Mouse (Mus musculus): ENCODE measurements at regions not wholly inside any gene's neighbourhood (a gene's known extent, or its start where the extent isn't known, plus 50 kb on each side); places are given as distances from the start of the nearest gene placed in this dataset.

DNA sequence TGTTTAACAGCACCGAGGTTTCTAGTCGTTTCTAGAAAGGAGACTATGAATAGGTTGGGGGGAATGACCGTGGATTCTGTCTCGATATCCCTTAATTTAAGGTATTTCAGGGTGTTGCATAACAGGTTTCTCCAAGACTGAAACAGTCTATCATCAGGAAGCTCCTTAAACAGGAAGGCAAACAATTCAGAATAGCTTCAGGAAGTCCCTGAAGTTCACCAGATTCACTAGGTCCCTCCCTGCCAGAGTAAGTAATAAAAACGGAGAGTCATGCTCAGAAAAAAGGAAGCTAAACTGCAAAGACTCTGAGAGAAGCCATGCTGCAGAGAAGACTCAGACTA is 339.9 kb downstream of the Foxo1 start:
- DNase-seq (ENCODE audit: extremely low spot score, low read depth, low spot score): no peak

DNA sequence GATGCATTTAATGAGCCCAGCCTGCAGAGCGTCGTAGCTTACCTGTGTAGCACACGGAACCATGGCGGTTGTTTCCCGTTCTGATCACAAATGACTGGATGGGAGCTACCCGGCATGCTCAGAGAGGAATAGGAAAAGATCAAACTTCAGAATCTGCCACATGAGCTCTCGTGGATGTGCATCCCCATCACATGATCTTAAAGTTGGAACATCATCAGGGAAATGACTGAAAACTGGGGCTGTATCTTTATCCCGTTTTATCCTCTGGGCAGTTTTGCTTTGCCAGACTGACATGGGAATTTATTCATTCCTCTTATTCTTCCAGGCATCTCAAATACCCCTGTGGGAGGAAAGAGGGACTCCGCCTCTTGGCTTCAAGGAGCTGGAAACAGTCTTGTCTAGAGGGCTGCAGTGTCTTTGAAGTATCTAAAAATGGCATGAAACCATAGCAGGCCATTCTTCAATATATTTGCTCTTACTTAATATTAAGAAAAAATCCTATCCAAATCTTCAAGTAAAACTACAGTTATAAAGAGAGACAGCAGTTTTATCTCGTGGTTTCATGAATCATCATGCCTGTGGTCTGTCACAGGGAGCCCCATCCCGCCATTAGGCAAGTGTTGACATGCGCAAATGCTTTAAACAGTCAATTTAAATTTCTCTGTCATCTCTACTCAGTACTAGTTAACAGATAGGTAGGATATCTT is 339.4 kb downstream of the Foxo1 start:
- DNase-seq (ENCODE audit: extremely low spot score, low read depth, low spot score): no peak

DNA sequence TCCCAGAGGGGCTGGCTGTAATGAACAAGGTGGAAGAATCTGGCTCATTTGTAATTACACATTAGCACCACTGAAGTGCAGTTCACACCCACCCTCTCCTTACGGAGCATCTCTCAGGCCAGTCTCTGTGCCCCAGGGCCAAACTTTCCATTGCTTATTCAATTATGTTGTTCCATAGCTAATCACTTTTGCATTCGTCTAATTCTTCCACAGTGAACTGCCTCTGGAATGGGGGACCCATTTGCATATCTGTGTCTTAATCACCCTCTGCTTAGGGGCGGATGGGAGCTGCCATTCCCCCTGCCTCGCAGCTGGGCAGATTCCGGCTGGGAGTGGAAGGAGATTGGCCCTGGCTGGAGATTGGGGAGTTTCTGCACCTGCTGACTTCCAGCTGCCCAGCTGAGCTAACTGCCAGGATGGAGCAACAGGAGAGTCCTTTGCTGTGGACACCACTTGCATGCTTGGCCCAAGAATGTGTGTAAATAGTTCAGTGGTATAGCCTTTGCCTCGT is 337.2 kb downstream of the Foxo1 start:
- DNase-seq (ENCODE audit: extremely low spot score, low read depth, low spot score): no peak

DNA sequence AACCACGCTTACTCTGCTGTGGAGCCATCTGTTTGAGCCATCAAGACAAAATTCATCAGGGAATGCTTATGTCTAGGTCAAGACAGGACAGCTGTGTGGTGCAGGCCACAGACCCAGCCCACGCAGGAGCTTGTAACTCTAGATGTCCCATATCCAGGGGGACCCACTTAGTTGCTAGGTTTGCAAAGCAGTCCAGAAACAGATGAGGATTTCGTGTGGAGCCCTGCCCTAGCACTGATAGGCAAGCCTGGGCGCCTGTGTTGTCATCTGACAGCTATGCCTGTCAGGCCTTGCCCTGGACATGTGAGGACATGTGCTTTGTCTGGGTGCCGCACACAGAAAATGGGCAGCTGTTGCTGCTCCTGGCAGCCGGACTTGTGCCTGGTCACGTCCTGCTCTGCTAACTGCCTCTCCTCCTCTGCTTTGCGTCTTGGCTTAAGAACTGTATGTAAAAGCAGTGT is 335.1 kb downstream of the Foxo1 start:
- no peak for DNase-seq (ENCODE audit: extremely low spot score, low read depth, low spot score)

DNA sequence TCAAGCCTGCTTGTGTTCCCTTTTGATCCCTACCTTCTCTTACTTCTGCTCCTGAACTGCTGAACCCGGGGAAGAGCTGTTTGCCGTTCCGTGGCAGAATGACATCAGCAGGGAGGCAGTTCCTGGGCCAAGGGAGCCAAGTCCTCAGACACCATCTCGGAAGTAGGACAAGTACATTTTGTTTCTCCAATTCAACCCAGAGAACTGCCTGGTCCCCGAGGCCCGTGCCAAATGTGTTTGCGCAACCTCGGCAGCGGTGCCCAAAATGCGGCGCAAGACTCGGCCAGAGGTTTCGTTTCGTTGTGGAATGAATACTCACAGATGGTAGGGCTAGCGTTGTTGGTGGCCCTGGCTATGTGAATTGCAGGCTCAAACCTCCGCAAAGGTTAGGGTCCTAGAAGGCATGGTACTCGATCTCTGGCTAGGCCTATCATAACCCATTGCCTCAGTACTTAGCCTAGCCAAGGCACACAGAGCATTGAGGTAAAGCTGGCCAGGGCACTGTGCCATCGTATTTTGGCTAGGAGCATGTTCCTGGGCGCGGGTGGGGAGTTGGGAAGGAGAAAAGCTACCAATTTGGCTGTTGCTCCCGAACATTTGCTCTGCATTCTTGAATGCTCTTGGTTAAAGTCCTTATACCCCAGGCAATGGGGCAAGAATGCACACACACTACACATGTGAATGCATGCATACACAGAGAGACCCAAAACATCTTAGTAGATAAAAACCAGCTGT is 333.0 kb downstream of the Foxo1 start:
- DNase-seq (ENCODE audit: extremely low spot score, low read depth, low spot score): no peak

DNA sequence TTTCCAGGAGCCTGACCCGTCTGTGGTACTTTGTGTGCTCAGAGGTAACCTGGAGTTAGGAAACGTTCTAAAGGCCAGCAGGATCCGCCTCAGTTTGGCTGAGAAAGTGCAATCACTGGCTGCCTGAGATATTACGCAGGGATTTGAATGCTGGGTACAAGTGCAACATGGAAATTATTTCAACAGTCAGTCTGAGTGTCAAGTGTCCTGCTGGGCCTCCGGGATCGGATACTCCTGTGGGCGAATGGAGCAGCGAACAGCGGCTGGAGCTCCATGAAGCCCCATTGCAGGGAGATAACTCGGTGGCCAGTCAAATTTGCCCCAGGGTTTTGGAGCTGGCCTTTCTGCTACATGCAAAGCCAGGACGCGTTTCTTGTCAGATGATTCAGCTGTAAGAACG is 332.4 kb downstream of the Foxo1 start:
- DNase-seq (ENCODE audit: extremely low spot score, low read depth, low spot score): no peak

DNA sequence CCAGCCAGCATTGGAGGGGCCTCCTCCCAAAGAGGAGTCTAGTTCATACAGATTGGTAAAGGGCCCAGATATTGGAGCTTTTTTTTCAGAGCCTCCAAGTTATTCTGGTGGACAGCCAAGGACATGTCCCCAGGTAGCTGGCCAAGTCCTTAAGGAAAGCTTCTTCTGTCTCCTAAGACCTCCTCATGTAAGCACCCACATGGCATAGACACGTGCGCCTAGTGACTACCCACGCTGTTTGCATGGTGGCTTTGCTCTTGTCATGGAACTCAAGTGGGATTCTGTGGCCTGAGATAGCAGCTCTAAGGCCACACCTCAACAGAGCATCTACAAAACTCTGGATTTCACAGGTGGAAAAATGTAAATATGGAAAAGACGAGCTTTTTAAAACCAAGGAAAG is 332.0 kb downstream of the Foxo1 start:
- DNase-seq (ENCODE audit: extremely low spot score, low read depth, low spot score): no peak

DNA sequence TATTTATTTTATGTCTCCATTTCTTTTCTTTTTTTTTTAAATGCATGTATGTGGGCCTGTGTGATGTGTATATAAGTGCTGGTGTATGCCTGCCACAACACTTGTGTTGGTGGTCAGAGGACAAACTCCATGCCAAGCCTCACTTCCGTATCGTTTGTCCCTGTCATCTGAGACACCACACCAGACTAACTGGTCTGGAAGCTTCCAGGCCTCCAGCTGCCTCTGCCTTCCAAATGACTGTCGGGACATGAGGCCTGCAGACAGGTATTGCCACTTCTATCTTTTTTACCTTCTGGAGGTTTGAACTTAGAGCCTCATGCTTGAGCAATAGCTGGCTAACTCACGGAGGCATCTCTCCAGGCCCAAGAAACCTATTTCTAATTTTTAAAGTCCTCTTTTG is 318.3 kb downstream of the Foxo1 start:
- no peak for DNase-seq (ENCODE audit: extremely low spot score, low read depth, low spot score)

DNA sequence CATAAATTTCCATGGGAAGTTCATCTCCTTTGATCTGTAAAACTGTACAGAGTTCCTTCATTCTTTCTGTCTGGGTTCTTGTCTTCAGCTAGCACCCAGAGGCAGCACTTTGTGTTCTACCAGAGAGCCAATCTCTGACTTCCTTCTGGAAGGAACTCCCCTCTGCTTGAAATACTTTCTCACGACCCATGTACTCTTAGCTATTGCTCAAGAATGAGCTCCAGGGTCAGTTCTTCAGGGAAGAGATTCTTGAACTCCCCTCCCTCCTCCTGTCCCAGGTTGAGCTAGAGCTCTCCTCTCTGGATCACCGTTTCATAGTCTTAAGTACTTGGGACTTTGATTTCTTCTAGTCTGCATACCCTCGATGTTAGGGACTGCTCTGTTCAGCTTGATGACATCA is 311.8 kb downstream of the Foxo1 start:
- no peak for DNase-seq (ENCODE audit: extremely low spot score, low read depth, low spot score)

DNA sequence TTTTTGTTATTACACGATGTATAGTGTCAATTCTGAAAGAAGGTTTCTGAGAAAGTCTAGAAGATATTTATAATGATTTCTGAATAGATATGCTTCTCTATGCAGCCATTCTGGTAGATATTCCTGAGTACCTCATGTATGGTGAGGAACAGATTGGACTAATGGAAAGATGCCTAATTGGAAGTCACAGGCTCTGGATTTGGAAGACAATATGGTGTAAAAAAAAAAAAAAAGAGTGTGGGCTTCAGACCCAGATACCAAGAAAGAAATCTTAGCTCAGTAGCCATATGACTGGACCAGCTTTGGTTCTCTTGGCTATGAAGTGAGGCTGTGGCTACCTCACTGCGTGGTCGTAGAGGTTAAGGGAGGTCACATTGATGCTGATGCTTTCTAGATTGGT is 311.0 kb downstream of the Foxo1 start:
- no peak for DNase-seq (ENCODE audit: extremely low spot score, low read depth, low spot score)

DNA sequence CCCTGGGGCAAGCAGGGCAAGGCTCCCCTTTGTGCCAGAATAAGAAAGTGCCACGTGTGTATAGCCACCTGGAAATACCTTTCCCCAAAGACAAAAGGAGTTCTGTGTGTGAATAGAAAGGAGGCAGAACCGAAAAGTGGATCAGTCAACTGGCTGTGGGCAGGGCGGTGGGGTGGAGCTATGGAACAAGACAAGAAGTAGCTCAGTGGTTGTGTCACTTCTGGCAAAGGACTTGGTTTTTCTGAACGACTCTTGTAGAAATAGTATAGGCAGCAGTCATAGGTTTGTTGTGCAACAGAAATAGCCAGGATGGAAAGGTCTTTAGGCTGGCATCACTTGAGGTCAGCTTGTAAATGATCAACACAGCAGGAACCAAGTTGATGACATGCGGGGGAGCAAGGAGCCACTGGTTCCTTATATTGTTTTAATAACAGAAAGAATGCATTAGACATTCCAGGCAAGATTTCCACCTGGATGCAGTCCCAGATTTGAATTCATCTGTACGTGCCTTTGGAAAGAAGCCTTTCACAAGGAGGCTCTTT is 308.6 kb downstream of the Foxo1 start:
- DNase-seq (ENCODE audit: extremely low spot score, low read depth, low spot score): no peak

DNA sequence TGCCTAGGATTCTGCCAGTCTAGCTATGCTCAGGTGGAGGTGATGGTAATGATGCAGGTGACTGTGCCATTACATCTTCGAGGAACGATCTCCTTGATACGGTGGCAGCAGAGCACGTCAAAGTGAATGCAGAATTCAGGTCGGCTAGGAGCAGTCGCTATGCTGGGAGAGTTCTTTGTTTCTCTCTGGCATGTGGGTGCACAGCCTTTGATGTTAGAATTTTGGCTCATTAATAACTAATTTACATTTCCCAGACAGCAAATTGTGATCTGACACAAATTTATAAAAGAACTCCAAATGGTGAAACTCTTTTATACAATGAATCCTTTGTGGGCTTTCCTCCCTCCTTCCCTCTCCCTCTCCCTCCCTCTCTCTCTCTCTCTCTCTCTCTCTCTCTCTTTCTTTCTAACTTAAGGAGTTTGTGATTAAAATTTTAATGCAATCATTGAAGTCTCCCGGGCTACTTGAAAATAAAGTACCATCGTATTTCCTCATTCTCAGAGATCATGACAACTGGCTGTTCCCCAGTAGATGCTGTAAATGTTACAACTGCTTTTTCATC is 307.2 kb downstream of the Foxo1 start:
- no peak for DNase-seq (ENCODE audit: extremely low spot score, low read depth, low spot score)

DNA sequence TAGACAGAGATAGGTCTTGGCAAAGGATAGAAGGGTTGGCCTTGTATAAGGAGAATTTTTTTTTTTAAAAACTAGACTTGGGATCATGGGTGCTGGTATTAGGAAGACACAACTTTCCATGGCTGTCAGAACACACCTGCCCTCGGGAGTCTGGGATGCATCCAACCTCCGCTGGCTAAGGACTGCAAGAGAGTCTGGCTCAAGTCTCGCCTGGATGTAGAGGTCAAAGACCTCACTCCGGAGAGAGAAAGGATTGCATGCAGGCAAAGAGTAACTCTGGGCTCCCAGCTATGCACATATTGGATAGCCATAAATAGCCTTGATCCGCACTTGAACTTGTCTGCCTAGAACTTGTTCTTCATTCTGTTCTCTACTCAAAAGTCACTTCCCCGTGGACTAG is 306.2 kb downstream of the Foxo1 start:
- no peak for DNase-seq (ENCODE audit: extremely low spot score, low read depth, low spot score)

DNA sequence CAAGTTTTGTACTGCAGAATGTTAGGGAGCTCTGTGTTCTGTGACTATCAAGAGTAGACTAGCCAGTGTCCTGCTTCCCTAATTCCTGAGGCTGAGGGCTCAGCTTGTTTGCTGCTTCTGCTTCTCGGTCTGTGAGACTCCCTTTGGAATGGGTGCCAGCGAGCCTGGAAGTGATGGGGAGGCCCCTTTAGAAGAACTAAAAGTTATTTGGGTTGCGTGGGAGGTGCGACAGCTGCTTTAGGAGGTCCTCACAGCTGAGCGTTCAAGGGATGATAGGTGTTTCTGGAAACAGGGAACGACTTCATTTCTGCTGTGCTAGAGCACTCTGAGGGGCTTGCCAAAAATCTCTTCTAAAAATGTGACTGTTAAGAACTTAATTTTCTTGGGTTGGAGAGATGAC is 305.7 kb downstream of the Foxo1 start:
- no peak for DNase-seq (ENCODE audit: extremely low spot score, low read depth, low spot score)

DNA sequence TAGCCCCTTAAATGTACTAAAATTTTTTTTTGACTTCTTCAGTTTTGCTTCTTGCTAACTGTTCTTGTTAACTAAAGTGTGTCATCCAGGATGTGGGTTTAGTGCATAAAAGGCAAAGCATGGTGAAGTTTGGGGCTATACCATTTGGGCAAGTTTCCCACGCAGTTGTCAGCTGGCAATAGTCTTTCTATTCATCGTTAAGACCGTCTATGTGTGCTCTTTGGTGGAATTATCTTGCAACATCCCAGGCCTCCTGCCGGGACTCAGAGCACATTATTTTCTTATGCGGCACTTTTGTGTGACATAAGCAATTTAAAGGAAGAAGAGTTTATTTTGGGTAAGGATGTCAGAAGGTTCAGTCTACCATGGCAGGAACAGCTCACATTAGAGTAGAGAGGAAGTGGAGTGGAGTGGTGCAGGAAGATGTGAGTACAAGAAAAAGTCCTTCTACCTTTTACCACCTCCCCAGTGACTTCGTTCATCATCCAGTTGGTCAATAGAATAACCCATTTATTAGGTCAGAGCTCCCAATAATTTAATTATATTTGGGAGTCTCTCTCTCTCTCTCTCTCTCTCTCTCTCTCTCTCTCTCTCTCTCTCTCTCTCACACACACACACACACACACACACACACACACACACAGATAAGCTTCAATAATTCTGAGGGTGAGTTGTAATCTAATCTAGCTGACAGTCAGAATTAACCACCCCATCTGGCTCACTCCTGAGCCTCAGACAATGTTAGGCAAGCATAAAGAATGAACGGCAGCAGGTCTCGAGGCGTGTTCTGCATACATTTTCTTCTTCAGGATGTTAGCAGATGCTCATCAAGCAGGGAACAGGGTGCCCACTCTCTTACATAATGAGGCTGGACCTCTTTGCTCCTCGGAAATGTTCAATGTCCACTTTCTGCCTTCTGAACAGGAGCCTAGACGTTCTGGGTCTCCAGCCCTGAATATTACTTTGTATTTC is 304.7 kb downstream of the Foxo1 start:
- no peak for DNase-seq (ENCODE audit: extremely low spot score, low read depth, low spot score)

DNA sequence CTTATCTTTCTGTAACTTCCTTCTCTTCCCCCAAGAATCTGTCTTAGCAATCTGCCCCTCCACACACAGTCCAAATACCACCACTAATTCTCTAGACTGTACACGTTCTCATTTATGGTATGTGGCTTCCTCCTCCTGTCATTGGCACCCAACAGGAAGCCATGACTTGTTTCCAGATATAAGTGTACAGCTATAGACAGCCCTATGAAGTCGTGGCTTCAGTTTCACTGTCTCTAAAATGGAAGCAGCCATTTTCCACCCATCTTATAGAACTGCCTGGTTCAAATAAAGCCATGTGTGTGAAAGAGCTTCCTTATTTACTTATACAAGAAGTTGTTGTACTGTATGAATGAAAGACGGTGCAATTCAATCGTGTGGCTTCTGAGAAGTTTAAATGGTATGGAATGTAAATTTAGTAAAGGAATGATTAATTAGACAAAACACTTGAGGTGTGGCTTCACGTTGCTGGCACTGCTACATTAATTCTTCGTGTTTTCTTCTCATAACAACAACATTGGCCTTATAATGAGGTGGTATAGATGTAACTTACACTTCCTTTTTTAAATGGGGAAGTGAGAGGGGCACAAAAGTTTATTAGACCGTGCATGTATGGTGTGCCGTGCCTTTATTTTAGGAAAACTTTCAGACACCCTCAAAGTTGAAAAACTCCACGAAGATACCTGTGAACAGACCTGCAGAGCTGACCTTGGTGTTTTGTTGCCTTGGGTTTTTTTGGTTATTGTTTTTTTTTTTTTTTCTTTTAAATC is 299.7 kb downstream of the Foxo1 start:
- DNase-seq (ENCODE audit: extremely low spot score, low read depth, low spot score): no peak

DNA sequence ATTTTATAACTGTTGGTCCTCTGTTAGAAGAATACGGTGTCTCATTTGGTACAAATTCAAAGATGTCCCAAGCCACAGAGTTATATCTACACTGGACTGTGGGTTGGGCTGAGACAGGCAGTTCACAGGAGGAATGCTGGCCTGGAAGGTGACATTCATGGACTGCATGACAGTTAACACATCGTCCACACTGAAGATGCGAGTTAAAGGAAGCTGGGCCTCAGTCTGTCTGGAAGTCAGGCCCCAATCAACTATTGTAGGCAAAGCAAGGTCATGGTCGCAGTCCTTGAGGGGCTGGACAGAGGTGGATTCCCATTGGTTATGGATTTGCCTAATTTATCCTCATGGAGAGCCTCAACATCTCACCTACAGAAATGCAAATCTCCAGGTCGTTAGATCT is 295.5 kb downstream of the Foxo1 start:
- DNase-seq (ENCODE audit: extremely low spot score, low read depth, low spot score): no peak

DNA sequence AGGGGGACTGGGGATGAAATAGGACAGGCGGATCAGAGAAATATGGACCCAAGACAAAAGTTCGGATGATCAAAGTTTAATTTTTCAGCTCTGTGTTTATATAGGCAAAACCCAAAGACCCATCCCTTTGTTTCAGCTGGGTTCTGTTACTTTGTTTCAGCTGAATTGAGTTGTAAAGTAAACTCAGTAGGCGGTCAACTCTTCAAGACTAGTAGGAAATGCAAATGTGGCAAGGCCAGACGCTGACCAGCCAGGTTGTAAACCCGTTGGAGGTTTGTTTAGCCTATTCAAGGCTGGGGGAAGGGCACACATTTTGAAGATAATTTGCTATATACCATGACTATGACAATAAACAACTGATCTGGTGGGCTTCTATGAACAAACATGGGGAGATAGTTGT is 294.7 kb downstream of the Foxo1 start:
- DNase-seq (ENCODE audit: extremely low spot score, low read depth, low spot score): no peak

DNA sequence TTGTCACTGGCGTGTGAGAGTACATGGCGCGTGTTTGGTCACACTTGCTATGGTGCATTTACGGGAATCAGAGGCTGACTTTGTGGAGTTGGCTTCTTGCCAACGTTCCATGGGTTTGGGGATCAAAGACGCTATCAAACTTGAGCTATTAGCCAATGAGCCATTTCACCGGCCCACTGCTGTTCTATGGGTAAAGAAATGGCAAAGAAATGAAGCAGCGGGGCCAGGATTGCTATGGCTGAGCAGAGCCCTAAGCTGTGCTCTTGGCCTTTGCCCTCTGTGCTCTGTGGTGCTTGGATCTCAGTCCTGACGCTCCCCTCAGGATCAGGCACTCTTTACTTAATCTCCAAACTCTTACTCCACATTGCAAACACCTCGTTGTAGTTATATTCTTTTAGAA is 291.3 kb downstream of the Foxo1 start:
- no peak for DNase-seq (ENCODE audit: extremely low spot score, low read depth, low spot score)

DNA sequence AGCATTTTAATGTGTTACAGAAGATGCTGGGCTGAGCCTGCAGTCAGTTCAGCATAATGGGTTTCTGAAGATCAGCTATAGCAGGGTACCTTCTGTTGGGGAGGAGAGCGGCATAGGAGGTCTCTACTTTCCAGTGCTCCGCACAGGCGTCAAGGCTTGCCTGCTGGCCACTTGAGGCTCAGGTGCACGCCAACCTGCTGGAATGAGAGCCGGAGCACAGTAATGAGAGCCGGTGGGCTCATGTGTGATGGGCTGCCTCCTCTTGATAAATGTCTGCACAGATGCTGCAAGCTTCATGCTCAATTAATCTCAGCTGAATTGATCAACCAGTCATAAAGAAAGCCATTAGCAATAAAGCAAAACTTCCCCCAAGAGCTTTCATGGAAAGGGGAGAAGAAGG is 290.6 kb downstream of the Foxo1 start:
- no peak for DNase-seq (ENCODE audit: extremely low spot score, low read depth, low spot score)

Data from hindlimb bud, embryonic 11.5 days (tissue).